Mouse (Mus musculus): ENCODE measurements at regions not wholly inside any gene's neighbourhood (a gene's known extent, or its start where the extent isn't known, plus 50 kb on each side); places are given as distances from the start of the nearest gene placed in this dataset.

DNA sequence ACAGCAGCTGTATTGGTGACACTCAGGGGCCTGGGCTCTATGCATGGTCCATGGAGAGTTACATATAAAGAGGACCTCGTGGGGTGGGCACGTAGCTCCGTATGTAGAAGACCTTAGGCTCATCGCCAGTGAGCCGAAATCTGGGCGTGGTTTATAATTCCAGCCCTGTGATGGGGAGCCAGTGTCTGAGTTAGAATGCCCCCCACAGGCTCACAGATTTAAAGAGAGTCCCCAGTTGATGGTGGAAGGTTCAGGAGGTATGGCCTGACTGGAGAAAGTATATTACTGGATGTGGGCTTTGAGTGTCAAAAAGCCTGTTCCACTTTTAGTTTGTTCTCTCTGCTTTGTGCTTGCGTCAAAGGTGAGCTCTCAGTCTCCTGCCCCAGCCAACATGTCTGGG lies 54.8 kb downstream of the 1700122O11Rik start:
- CTCF ChIA-PET: no interaction called here

DNA sequence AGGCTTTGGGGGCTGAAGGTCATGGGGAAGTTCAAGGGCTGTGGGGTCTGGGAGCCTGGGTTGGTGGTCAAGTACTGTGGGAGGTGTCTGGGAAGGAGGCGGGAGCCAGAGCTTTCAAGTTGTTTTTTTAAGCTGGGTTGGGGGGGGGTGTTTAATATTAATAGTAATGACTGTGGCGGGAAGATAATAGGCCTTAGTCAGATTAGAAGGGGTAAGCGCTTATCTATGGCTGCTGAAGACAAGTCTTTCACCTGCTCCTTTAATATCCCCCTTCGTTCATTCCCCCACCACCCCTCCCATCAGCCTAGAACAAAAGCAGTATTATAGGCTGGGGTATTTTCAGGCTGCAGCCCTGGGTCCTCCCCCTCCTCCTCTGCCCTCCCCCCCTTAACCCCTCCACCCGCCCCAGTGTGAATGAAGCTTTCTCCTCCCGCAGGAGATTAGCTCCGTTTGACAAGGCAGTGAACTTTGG lies 56.5 kb downstream of the 1700122O11Rik start:
- CTCF ChIA-PET: no interaction called here

DNA sequence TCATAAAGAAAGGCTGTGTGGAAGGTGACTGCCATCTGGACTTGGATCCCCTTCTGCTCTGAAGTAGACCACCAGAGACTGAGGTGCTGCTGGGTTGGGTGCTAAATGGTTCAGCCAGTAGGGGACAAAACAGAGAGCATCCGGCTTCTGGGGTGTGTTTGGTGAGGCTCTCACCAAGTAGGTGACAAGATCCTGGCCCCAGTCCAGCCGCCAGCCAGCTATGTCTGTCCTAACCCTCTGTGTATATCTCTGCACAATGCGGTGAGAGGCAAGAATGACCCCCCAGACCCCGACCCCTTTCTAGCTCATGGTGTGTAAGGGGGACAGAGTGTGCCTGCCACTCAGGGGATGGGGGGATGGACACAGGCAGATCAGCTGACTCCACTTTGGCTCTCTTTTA lies 54.8 kb upstream of the Foxp4 start:
- CTCF ChIA-PET: interaction anchor here (0.5 kb wide), 1 partner anchor 64 kb away, joined by 3 read pairs; no protein-coding TSS in a partner anchor

DNA sequence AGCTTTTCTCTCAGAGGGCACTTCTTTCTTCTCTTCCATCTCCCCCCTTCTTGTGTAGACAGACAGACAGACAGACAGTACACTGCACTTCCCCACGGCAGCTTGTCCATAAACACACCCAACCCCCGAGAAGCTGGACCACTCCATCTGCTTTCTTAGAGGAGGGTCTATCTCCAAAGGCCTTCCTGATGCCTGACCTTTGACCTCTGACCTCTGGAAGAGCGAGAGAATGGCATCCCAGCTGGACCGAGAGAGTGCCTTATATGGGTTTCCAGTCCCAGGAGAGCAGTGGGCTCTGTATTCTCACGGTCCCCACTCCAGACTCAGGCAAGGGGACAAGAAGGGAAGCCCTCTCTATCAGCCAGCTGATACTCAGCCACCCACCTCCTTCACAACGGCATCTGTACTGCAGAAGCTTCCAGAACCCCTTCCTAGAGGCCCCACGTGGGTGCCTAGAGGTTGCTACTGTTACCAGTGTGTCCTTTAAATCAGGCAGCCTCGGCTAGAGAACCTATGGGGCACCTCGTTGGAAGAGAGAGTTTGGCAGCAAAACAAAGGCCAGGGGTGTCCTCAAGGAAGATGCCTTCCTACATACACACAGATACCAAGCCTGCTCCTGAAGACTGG lies 54.1 kb upstream of the Foxp4 start:
- CTCF ChIA-PET: interaction anchor here (0.5 kb wide), 1 partner anchor 65 kb away, joined by 3 read pairs; no protein-coding TSS in a partner anchor

DNA sequence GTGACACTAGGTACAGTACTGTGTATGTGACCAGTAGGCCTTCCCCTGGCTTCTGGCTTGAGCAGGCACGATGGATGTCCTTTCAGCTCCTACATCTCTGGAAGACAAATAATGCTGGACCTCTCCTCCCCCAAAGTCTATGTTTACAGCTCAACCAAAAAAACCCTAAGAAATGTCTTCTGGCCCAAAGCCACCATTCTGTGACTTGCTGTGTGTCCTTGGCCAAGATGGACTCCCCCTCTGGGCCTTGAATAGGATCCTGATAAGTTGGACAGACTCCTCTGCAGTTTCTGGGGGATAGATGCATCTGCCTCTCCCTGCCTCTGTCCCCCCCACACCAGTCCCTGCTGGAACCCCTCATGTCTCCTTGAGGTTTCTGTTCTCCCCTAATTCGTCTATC lies 53.6 kb upstream of the Foxp4 start:
- CTCF ChIA-PET: no interaction called here

DNA sequence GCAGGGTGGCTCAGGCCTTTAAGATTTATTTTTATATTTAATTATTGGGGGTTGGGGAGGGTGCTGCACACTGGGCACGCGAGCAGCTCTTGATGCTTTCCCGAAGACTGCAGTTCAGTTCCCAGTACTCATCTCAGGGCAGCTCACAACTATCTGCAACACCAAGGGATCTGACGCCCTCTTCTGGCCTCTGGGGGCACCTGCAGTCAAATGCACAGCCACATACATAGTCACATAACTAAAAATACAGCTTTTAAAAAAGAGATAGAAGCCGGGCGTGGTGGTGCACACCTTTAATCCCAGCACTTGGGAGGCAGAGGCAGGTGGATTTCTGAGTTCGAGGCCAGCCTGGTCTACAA lies 52.5 kb upstream of the Foxp4 start:
- CTCF ChIA-PET: no interaction called here

GRCm38 (mm10) chr17:47976061-47976998 lies 51.9 kb upstream of the Foxp4 start:
- CTCF ChIA-PET: interaction anchor here (0.6 kb wide), 1 partner anchor 444 kb away, joined by 6 read pairs; no protein-coding TSS in a partner anchor

DNA sequence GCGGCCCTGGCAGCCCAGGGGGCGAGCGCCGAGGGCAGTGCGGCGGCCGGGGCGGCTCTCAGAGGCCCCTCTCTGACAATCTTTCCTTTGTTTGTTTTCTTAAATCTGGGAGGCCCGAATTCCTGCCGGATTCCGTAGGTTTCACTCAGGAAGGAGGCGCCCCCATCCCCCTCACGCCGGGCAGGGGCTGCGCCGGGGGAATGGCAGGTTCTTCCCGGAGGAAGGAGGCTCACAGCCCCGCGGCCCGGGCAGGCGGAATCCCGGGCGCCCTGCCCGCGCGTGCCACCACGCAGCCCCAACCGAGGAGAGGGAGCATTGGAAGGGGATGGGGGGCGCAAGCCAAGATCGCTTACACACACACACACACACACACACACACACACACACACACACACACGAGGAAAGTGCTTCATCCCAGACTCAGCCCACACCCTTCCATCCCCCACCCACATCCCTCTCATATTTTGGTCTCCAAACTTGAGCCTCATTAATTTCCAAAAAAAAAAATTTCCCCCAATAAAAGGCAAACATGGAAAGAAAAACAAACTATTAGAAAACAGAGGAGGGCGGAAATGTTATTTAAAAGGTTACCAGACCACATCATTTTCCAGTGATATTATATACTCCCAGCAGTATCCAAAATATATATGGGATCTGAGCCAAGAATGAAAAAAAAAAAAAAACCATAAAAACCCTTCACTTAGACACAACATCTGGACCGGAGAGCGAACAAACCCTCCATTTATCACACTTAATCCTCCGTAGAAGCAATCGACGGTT lies 51.0 kb upstream of the Foxp4 start:
- CTCF ChIA-PET: no interaction called here

- CTCF ChIA-PET: no interaction called here
These were observed 50.1 kb upstream of the Foxp4 start for GRCm38 (mm10) chr17:47974503-47974902.
